ENCODE assay signal across 8 mouse cellular contexts in the genomic region with DNA sequence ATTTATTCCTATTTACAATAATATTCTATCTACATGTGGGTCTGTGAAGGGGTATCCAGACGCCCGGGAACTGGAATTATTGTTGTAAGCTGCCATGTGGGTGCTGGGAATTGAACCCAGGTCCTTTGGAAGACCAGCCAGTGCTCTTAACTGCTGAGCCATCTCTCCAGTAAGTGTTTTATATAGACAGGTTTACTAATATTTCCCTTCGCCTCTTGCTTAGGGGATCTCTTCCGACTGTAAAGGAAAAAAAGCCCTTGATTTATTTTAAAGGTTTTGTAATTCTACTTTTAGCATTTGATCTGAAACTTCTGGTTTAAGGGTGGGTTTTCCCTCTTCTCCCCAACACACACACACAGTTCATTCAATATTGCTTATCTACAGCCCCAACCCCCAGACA. TPM values are rescaled to one million over a fixed set of nuclear protein-coding genes. Genes with fewer than 3 reads are reported as not detected.
DNase-seq lines count a peak whose midpoint lies in the region; ATAC-seq and TF ChIP-seq lines count a peak whose summit lies in the region.

No protein-coding gene starts in this region.

- WGBS in heart, embryonic 13.5 days: 88% methylated on average over 4 of the region's 4 CpGs
- WGBS in liver, embryonic 16.5 days (ENCODE audit: insufficient replicate concordance): 78% methylated on average over 4 of the region's 4 CpGs
- 86% methylated on average over 4 of the region's 4 CpGs for WGBS in lung, adult 2 months

- H3K27me3 ChIP-seq in heart, embryonic 13.5 days (replicated peaks): peaks cover 77% of the 10 kb centered on the region
- H3K27me3 ChIP-seq in testis, adult 2 months (ENCODE audit: control insufficient read depth, insufficient read depth, low read length): no peaks in the 10 kb centered on the region
- peaks cover 23% of the 10 kb centered on the region for H3K27me3 ChIP-seq in liver, embryonic 16.5 days (ENCODE audit: control insufficient read depth, insufficient read depth, low read depth, low read length)

- H3K4me3 ChIP-seq in heart, embryonic 13.5 days: peak overlapping the region; percentile 66; the same call in 1 of the 2 replicates
- H3K4me3 ChIP-seq in testis, adult 2 months (ENCODE audit: control insufficient read depth, low read depth, low read length): peak overlapping the region; percentile 86
- H3K4me3 ChIP-seq in liver, embryonic 16.5 days (ENCODE audit: low read depth, low read length): peak overlapping the region; percentile 69; the same call in 1 of the 2 replicates
- no peak overlapping the region for H3K4me3 ChIP-seq in lung, adult 2 months (replicated peaks; ENCODE audit: extremely low read depth, low read depth, low read length)

- H3K4me1 ChIP-seq in heart, embryonic 13.5 days: peaks cover 33% of the 10 kb centered on the region
- peaks cover 13% of the 10 kb centered on the region for H3K4me1 ChIP-seq in testis, adult 2 months (ENCODE audit: control insufficient read depth, insufficient read depth, low read length)
- H3K4me1 ChIP-seq in liver, embryonic 16.5 days (ENCODE audit: control insufficient read depth, low read depth, low read length): peaks cover 27% of the 10 kb centered on the region
- H3K4me1 ChIP-seq in lung, adult 2 months (ENCODE audit: control insufficient read depth, insufficient read depth, low read length): peaks cover 3% of the 10 kb centered on the region; the same call in 1 of the 2 replicates

- no peak for TF ChIP-seq CTCF in testis, adult 2 months (IDR thresholded peaks at IDR 0.05; ENCODE audit: control insufficient read depth, insufficient read depth, insufficient replicate concordance, low read depth, low read length)
- TF ChIP-seq CTCF in lung, adult 2 months (IDR thresholded peaks at IDR 0.05; ENCODE audit: insufficient read depth, low read length): no peak

- ATAC-seq in heart, embryonic 13.5 days (ENCODE audit: extremely low read depth, insufficient number of reproducible peaks, low FRiP score, low TSS enrichment): no peak
- no peak for ATAC-seq in liver, embryonic 16.5 days (ENCODE audit: low read depth)
- no peak for ATAC-seq in CD4-positive, CD25-positive, alpha-beta regulatory T cell, adult 4 months

- no peak overlapping the region for H3K9ac ChIP-seq in heart, embryonic 13.5 days
- no peak overlapping the region; the same call in 1 of the 2 replicates for H3K9ac ChIP-seq in liver, embryonic 16.5 days (ENCODE audit: low read depth, low read length)

- no peaks in the 10 kb centered on the region for H3K9me3 ChIP-seq in heart, embryonic 13.5 days
- H3K9me3 ChIP-seq in liver, embryonic 16.5 days (replicated peaks; ENCODE audit: control insufficient read depth, low read length): no peaks in the 10 kb centered on the region

- no peak overlapping the region for H3K27ac ChIP-seq in heart, embryonic 13.5 days (replicated peaks)
- H3K27ac ChIP-seq in testis, adult 2 months (ENCODE audit: control insufficient read depth, insufficient read depth, low read depth, low read length): peak overlapping the region; percentile 90
- peak overlapping the region; percentile 87; the same call in 1 of the 2 replicates for H3K27ac ChIP-seq in liver, embryonic 16.5 days (ENCODE audit: low read length)

- H3K36me3 ChIP-seq in heart, embryonic 13.5 days: no peaks in the 10 kb centered on the region
- no peaks in the 10 kb centered on the region for H3K36me3 ChIP-seq in testis, adult 2 months (ENCODE audit: control insufficient read depth, insufficient read depth, low read length)
- no peaks in the 10 kb centered on the region for H3K36me3 ChIP-seq in liver, embryonic 16.5 days (ENCODE audit: control insufficient read depth, insufficient read depth)

- H3K4me2 ChIP-seq in heart, embryonic 13.5 days: peak overlapping the region; percentile 100
- H3K4me2 ChIP-seq in liver, embryonic 16.5 days (ENCODE audit: low read depth, low read length): peak overlapping the region; percentile 98

- no peak for TF ChIP-seq POLR2A in testis, adult 2 months (IDR thresholded peaks at IDR 0.05; ENCODE audit: control insufficient read depth, low read depth, low read length)
- TF ChIP-seq POLR2A in lung, adult 2 months (IDR thresholded peaks at IDR 0.05; ENCODE audit: borderline replicate concordance, extremely low read depth, low read depth, low read length): no peak

- no peak for DNase-seq in heart, adult 18-20 months
- DNase-seq in testis, postnatal 10 days (ENCODE audit: low spot score): no peak
- DNase-seq in lung, postnatal 10 days: no peak
- no peak for DNase-seq in lung, adult 2 months

RNA-seq across cellular contexts. Expression of a gene that starts 0.8 kb away (rescaled TPM):
- 1.2 and 1.7 TPM in 2 replicates for polyA plus RNA-seq in heart, embryonic 13.5 days (2015; fragmentation: Nextera tagmentation; extraction: Ambion mirVana)
- 1 to 10 TPM; 1.8 to 7.9 TPM for total RNA-seq in heart, adult 18-20 months (2021)
- 21.7 and 27.0 TPM in 2 replicates for polyA plus RNA-seq in testis, adult 2 months (2012; rRNA removed)
- polyA plus RNA-seq in liver, embryonic 16.5 days (2015; fragmentation: Nextera tagmentation; extraction: Ambion mirVana): 18.7 and 24.3 TPM in 2 replicates
- 100 to 1,000 TPM; 166 to 206 TPM for polyA plus RNA-seq in CD4-positive, CD25-positive, alpha-beta regulatory T cell, adult 4 months (2017; shearing (Covaris generic))
- 70.8 and 81.2 TPM in 2 replicates for polyA plus RNA-seq in lung, adult 2 months (2012; rRNA removed)

RNA-seq across cellular contexts. Expression of a gene that starts 16.3 kb away (rescaled TPM):
- polyA plus RNA-seq in heart, embryonic 13.5 days (2015; fragmentation: Nextera tagmentation; extraction: Ambion mirVana): 18.0 and 21.5 TPM in 2 replicates
- total RNA-seq in heart, adult 18-20 months (2021): 1 to 10 TPM; 8.0 to 9.2 TPM
- polyA plus RNA-seq in testis, adult 2 months (2012; rRNA removed): 11.5 and 11.9 TPM in 2 replicates
- polyA plus RNA-seq in liver, embryonic 16.5 days (2015; fragmentation: Nextera tagmentation; extraction: Ambion mirVana): 2.2 and 2.7 TPM in 2 replicates
- polyA plus RNA-seq in CD4-positive, CD25-positive, alpha-beta regulatory T cell, adult 4 months (2017; shearing (Covaris generic)): 1 to 10 TPM; 2.6 to 2.8 TPM
- 3.5 and 7.4 TPM in 2 replicates for polyA plus RNA-seq in lung, adult 2 months (2012; rRNA removed)

RNA-seq across cellular contexts. Expression of a gene that starts 25.7 kb away (rescaled TPM):
- 21.4 and 21.6 TPM in 2 replicates for polyA plus RNA-seq in heart, embryonic 13.5 days (2015; fragmentation: Nextera tagmentation; extraction: Ambion mirVana)
- 10 to 100 TPM in 1 of 2 experiments, 1 to 10 TPM in 1; 8.9 to 10.1 TPM for total RNA-seq in heart, adult 18-20 months (2021)
- 18.6 and 19.8 TPM in 2 replicates for polyA plus RNA-seq in testis, adult 2 months (2012; rRNA removed)
- 4.8 and 5.7 TPM in 2 replicates for polyA plus RNA-seq in liver, embryonic 16.5 days (2015; fragmentation: Nextera tagmentation; extraction: Ambion mirVana)
- under 1 TPM in 1 of 2 experiments, not detected in 1; 0.38 TPM for polyA plus RNA-seq in CD4-positive, CD25-positive, alpha-beta regulatory T cell, adult 4 months (2017; shearing (Covaris generic))
- polyA plus RNA-seq in lung, adult 2 months (2012; rRNA removed): 29.1 and 36.7 TPM in 2 replicates

RNA-seq across cellular contexts. Expression of a gene that starts 31.3 kb away (rescaled TPM):
- 65.2 and 67.7 TPM in 2 replicates for polyA plus RNA-seq in heart, embryonic 13.5 days (2015; fragmentation: Nextera tagmentation; extraction: Ambion mirVana)
- total RNA-seq in heart, adult 18-20 months (2021): 10 to 100 TPM; 18.1 to 21.2 TPM
- polyA plus RNA-seq in testis, adult 2 months (2012; rRNA removed): 126 and 129 TPM in 2 replicates
- polyA plus RNA-seq in liver, embryonic 16.5 days (2015; fragmentation: Nextera tagmentation; extraction: Ambion mirVana): 13.4 and 14.8 TPM in 2 replicates
- 10 to 100 TPM; 39.4 to 42.2 TPM for polyA plus RNA-seq in CD4-positive, CD25-positive, alpha-beta regulatory T cell, adult 4 months (2017; shearing (Covaris generic))
- 134 and 157 TPM in 2 replicates for polyA plus RNA-seq in lung, adult 2 months (2012; rRNA removed)

RNA-seq across cellular contexts. Expression of a gene that starts 43.3 kb away (rescaled TPM):
- polyA plus RNA-seq in heart, embryonic 13.5 days (2015; fragmentation: Nextera tagmentation; extraction: Ambion mirVana): 48.0 and 49.5 TPM in 2 replicates
- total RNA-seq in heart, adult 18-20 months (2021): 10 to 100 TPM; 23.2 to 28.8 TPM
- 32.2 and 33.9 TPM in 2 replicates for polyA plus RNA-seq in testis, adult 2 months (2012; rRNA removed)
- 58.9 and 65.6 TPM in 2 replicates for polyA plus RNA-seq in liver, embryonic 16.5 days (2015; fragmentation: Nextera tagmentation; extraction: Ambion mirVana)
- polyA plus RNA-seq in CD4-positive, CD25-positive, alpha-beta regulatory T cell, adult 4 months (2017; shearing (Covaris generic)): 100 to 1,000 TPM in 1 of 2 experiments, 10 to 100 TPM in 1; 78.1 to 142 TPM
- polyA plus RNA-seq in lung, adult 2 months (2012; rRNA removed): 89.5 and 111 TPM in 2 replicates
